Comparison of ENCODE assay signal across 8 mouse cellular contexts in genomic region chr11:61022550-61023391, GRCm38 (mm10). TPM values are rescaled to one million over a fixed set of nuclear protein-coding genes. Genes with fewer than 3 reads are reported as not detected.
DNase-seq lines count a peak whose midpoint lies in the region; ATAC-seq lines count a peak whose summit lies in the region.

TSS of gene Kcnj12 (plus strand) at chr11:61022564.

- no peak within 1 kb of the TSS for H3K9ac ChIP-seq in liver, embryonic 15.5 days

- no peak for DNase-seq in forebrain, embryonic 10.5 days (ENCODE audit: extremely low spot score, low spot score)
- DNase-seq in heart, postnatal 10 days = peak in 1 of 2 experiments; percentile 18
- no peak for DNase-seq in urinary bladder, postnatal 25 days (ENCODE audit: low spot score)
- DNase-seq in layer of hippocampus, adult 11-12 months (ENCODE audit: low spot score) = no peak
- DNase-seq in right cerebral cortex, postnatal 10 days (ENCODE audit: low spot score in 2 of 2) = no peak

- under 1% methylated on average over 72 of the region's 81 CpGs for WGBS in forebrain, embryonic 10.5 days
- 2% methylated on average over 81 of the region's 81 CpGs for WGBS in liver, embryonic 15.5 days (ENCODE audit: insufficient replicate concordance)

- intact Hi-C loops in heart, postnatal 10 days (cut with DNase I) = loop anchor here (2.0 kb wide), 1 partner anchor 38 kb away; no protein-coding TSS in a partner anchor

- peaks cover 98% of the 10 kb centered on the region for H3K27me3 ChIP-seq in megakaryocyte, embryonic 14.5 days (replicated peaks)
- H3K27me3 ChIP-seq in forebrain, embryonic 10.5 days (ENCODE audit: poor library complexity, severe bottlenecking) = peaks cover 98% of the 10 kb centered on the region
- H3K27me3 ChIP-seq in liver, embryonic 15.5 days = peaks cover 94% of the 10 kb centered on the region

- ATAC-seq in megakaryocyte, adult 5-6 weeks (ENCODE audit: poor library complexity, severe bottlenecking) = no peak
- no peak for ATAC-seq in liver, embryonic 15.5 days (ENCODE audit: insufficient read depth)

- peak within 1 kb of the TSS; percentile 31 for H3K4me3 ChIP-seq in megakaryocyte, embryonic 14.5 days (replicated peaks)
- peak within 1 kb of the TSS; percentile 69 for H3K4me3 ChIP-seq in forebrain, embryonic 10.5 days
- peak within 1 kb of the TSS; percentile 28 for H3K4me3 ChIP-seq in liver, embryonic 15.5 days (replicated peaks)

- no peak within 1 kb of the TSS for H3K27ac ChIP-seq in forebrain, embryonic 10.5 days
- H3K27ac ChIP-seq in liver, embryonic 15.5 days (replicated peaks) = no peak within 1 kb of the TSS

- H3K4me1 ChIP-seq in megakaryocyte, embryonic 14.5 days = peaks cover 7% of the 10 kb centered on the region
- H3K4me1 ChIP-seq in forebrain, embryonic 10.5 days = peaks cover 45% of the 10 kb centered on the region
- H3K4me1 ChIP-seq in liver, embryonic 15.5 days (replicated peaks) = 0 out of 2 replicates have a peak, but pooled peaks cover 9% of the 10 kb centered on the region

- no peaks in the 10 kb centered on the region for H3K36me3 ChIP-seq in megakaryocyte, embryonic 14.5 days (replicated peaks; ENCODE audit: low read length)
- no peaks in the 10 kb centered on the region for H3K36me3 ChIP-seq in forebrain, embryonic 10.5 days (replicated peaks)
- H3K36me3 ChIP-seq in liver, embryonic 15.5 days (replicated peaks) = no peaks in the 10 kb centered on the region

- no peaks in the 10 kb centered on the region for H3K9me3 ChIP-seq in megakaryocyte, embryonic 14.5 days
- no peaks in the 10 kb centered on the region for H3K9me3 ChIP-seq in forebrain, embryonic 10.5 days
- no peaks in the 10 kb centered on the region for H3K9me3 ChIP-seq in liver, embryonic 15.5 days (replicated peaks)

- H3K4me2 ChIP-seq in liver, embryonic 15.5 days = peak within 1 kb of the TSS; percentile 51

RNA-seq across cellular contexts. Expression of gene Kcnj12, which starts in this region (rescaled TPM):
- polyA plus RNA-seq in megakaryocyte, embryonic 14.5 days (2012; ENCODE audit: insufficient read depth, low replicate concordance) = not detected in 2 replicates
- not detected in 2 replicates for total RNA-seq in megakaryocyte, adult 5-6 weeks (2015)
- total RNA-seq in megakaryocyte, adult 5-6 weeks (2017) = not detected in 2 replicates
- polyA plus RNA-seq in forebrain, embryonic 10.5 days (2016; fragmentation: Nextera tagmentation; extraction: Ambion mirVana) = 0.20 and 0.43 TPM in 2 replicates
- total RNA-seq in heart, postnatal 10 days (2021) = 10 to 100 TPM; 20.6 to 24.7 TPM
- 0.08 TPM in 1 of 2 replicates, not detected in the other for polyA plus RNA-seq in liver, embryonic 15.5 days (2015; fragmentation: Nextera tagmentation; extraction: Ambion mirVana)

Comparison
In these comparisons a context has a peak if more than half of its experiments do, and no peak if none do; other contexts are left out.
1. RNA of gene Kcnj12 (total RNA-seq): 20.6 to 24.7 TPM in heart, postnatal 10 days; not detected in megakaryocyte, adult 5-6 weeks; every median in the first group is over 10 times any median in the second.
2. Peak in every context shown above with its lines, with median percentiles within 50 percentile points of each other: H3K4me3 ChIP-seq.